Mouse (Mus musculus): ENCODE measurements at regions not wholly inside any gene's neighbourhood (a gene's known extent, or its start where the extent isn't known, plus 50 kb on each side); places are given as distances from the start of the nearest gene placed in this dataset.

DNA sequence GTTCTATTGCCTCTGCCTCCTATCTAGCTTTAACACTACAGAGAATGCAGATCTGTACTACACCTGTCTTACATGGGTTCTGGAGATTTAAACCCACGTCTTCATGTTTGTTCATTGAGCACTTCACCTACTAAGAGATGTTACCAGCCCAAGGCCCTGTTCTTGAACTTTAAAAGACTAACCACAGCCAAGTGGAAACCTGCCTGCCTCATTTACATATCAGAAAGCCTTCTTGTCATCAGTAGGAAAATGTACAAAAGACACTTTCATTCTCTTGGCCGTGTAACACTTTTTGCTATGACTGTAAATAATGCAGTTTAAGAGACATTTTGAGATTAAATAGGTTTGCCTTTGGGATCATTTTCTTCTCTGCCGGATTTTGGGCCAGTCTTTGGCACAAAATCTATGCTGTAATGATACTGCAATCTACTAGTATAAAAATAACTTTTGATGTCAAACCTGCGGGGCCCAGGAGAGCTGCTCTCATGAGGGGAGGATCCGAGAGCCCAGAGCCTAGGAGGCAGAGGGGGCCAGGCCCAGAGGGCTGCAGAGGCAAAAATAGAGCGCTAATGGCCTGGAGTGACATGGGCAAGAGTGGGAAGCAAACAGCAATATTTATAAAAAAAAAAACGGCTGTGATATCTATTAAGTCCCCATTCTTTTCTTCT lies 318.4 kb upstream of the Myo3a start:
- DNase-seq (ENCODE audit: low spot score) = peak; percentile 37

DNA sequence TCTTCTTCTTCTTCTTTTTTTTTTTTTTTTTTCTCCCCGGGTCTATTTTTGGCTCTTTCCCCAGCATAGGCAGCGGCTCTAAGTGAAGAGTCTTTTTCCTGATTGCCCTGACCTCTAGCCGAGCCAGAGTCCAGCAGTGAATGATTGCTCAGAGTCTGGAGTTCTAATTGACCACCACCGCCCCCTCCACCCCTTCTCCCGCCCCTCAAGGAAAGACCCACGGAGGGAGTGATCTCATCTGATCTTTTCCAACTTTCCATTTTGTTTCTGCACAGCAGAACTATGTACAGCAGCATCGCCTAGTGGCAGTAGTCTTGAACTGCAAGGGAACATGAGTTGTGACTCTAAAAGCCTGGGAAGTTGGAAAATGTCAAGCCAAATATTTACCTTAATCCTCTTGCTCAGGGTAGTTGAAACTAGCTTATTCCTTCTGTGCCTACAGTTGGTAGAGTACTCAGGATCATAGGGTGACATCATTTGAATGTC lies 317.8 kb upstream of the Myo3a start:
- peak; percentile 68 for DNase-seq (ENCODE audit: low spot score)

GRCm38 (mm10) chr2:21917804-21918690 lies 309.3 kb upstream of the Myo3a start:
- peak; percentile 15 for DNase-seq (ENCODE audit: low spot score)

DNA sequence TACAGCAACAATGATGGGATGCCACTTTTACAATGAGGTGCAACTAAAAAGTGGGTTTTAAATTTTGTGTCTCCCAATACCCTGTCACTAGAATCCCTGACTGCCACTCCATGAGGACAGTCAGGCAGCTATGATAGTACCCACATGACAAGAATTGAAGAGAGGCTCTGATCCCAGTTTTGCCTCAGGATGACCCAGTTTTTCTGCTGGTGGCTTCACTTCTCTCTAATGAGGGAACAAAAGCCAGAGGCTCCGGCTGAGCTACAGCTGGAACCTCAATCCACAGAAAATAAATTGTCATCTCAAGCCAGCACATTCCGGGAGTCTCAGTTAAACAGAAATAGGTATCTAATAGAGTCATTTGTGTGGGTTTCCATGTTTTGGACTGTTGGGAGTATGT lies 308.2 kb upstream of the Myo3a start:
- DNase-seq (ENCODE audit: low spot score) = no peak

DNA sequence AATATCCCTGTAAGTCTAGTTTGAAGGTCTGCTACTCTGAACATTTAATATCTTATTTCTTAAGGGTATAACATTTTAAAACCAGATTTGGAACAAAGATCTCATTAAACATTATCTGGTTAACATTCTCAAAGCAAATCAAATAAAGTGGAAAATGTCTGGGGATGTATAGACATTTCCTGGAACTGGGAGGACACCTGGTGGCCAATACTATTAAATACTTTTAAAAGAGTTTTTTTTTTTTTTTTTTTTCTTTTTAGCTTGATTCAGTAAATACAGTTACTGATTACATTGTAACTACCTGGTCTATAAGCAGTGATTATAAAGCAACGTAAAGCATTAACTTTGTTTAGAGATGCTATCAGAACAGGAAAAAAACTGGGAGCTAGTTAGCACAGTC lies 299.6 kb upstream of the Myo3a start:
- DNase-seq (ENCODE audit: low spot score) = no peak

- DNase-seq (ENCODE audit: low spot score) = no peak
Measured at GRCm38 (mm10) chr2:21939993-21940392, 287.3 kb upstream of the Myo3a start.

GRCm38 (mm10) chr2:21940797-21941487 lies 286.4 kb upstream of the Myo3a start:
- peak; percentile 14 for DNase-seq (ENCODE audit: low spot score)

DNA sequence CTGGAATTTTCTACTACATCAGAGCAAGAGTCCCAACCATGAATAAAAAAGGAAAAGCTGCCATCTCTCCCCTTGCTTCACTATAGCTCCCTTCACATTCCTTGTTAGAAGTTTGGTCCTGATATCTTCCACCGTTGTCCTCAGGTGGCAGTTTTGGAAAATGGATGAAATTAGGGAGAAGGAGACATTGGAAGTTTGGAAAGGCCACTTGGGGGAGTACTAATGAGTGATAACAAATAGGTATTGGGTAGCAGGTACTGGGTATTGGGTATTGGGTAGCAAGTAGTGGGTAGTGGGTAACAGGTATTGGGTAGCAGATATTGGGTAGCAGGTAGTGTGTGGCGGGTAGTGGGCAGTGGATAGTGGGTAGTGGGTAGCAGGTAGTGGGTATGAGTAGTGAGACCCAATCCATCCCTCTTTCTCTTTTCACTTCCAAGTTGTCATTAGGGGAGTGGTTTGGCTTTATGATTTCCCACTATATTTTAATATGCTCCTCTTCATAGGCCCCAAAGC lies 285.8 kb upstream of the Myo3a start:
- no peak for DNase-seq (ENCODE audit: low spot score)

DNA sequence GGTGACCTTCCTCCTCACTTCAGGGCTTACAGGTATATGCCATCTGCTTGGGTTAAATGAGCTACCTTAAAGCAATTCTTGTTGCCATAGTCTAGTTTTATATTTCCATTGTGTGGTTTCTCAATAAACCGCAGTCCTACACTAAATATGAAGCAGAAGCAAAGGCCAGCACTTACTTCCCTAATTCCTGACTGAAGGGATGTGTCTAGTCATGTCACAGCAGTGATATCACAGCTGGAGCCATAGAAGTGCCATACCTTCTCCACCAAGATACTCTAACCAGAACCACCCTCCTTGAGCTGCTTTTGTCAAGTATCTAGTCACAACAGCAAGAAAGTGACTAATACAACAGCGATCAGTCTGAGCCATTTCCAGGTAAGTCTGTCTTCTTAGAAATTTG lies 283.6 kb upstream of the Myo3a start:
- no peak for DNase-seq (ENCODE audit: low spot score)

- DNase-seq (ENCODE audit: low spot score) = no peak
Measured at GRCm38 (mm10) chr2:21946484-21946883, 280.8 kb upstream of the Myo3a start.

- DNase-seq (ENCODE audit: low spot score) = no peak
Measured at GRCm38 (mm10) chr2:21951279-21951678, 276.0 kb upstream of the Myo3a start.

DNA sequence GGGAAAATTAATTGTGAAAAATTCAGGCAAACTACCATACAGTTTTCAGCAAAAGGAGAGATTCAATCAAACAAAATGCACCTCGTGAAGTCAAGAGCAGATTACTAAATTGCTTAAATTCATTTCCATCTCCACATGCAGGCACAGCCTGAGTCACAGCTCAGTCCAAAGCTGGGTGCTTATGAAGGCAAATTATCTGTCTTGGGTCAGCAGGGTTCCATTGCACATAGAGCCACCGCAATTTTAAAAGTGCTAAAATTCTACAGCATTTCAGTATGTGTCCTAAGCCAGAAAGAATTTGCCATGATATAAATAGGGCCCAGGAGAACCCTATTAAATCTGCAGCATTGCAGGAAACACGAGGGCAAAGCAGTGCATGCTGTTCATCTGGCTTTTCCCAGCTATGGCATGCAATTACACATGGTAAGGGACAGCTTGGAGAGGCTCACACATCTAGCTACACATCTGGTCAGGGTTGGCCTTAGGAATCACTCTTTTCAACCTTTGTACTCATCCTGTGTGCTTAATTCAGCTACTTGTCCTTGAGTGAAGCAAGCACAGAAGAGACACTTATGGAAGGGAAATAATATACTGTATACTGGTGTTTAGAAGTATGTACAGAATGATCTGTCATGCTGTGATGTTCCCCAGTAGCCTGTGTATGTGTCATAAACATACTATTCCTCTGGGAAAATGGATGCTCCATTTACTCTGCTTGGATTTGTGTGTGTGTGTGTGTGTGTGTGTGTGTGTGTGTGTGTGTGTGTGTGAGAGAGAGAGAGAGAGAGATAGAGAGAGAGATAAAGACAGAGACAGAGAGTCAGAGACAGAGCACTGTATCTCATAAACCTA lies 271.0 kb upstream of the Myo3a start:
- DNase-seq (ENCODE audit: low spot score) = no peak

GRCm38 (mm10) chr2:21958365-21958764 lies 268.9 kb upstream of the Myo3a start:
- peak; percentile 9 for DNase-seq (ENCODE audit: low spot score)

DNA sequence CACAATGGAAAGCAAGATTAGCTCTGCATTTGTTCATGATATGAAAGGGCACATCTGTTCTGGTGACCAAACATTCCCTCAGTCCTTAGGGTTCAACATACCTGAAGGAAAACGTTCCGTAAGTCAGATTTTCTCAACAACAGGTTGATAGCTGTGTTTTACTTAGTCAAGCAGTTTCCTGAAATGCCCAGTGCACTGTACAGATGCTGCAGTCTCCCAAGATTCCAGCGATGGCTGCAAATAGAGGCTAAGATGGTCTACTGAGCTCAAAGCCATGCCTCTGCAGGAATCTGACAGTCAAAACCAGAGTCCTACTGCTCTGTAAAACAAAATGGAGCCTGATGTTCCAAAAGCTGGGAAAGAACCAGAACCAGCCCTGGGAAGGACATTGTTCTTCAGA lies 268.5 kb upstream of the Myo3a start:
- no peak for DNase-seq (ENCODE audit: low spot score)

- no peak for DNase-seq (ENCODE audit: low spot score)
Measured at GRCm38 (mm10) chr2:21963343-21964026, 263.8 kb upstream of the Myo3a start.

GRCm38 (mm10) chr2:21964027-21964605 lies 263.2 kb upstream of the Myo3a start:
- no peak for DNase-seq (ENCODE audit: low spot score)

DNA sequence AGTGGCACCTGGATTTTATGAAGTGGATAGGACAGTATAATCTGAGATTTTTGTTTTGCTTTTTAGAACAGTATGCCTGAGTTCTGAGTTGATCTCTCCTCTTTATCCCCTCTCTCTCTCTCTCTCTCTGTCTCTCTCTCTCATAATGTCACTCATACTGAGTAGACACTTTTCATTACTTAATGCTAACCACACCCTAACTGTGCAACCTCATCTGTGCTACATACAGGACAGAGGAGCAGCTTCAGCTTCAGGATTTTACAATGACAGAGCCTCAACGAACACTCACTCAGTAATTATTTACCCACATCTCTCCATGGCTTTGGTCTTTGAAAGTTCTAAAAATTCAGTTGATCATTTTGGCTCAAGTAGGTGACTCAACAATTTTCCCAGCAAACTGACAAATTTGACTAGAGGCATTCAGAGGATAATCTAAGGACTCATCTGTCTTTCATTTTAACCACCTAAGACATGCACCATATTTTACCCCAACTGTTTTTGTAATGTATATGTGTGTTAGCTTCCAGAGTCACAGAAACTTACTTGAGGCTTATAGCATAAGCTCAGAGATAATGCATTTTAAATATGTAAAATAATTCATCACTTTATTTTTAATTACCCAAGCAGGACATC lies 256.4 kb upstream of the Myo3a start:
- DNase-seq (ENCODE audit: low spot score) = no peak

- no peak for DNase-seq (ENCODE audit: low spot score)
Measured at GRCm38 (mm10) chr2:21974599-21974998, 252.7 kb upstream of the Myo3a start.

DNA sequence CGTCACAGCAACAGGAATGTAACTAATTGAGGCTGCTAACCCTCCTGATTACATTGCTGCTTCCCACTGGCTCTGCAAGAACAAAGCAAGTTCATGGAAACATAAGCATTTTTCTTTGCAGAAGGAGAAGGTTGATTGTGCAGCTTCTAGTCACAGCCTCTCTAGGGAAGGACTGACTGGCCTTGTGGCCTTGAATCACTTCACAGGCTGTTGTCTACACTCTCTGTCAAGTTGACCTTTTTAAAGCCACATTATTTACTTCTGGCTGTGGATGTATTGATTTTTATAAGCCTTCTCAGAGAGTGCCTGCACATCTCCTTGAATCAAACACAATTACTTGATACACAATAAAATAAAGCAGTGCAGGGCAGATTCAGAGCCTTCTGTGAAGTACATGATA lies 251.8 kb upstream of the Myo3a start:
- DNase-seq (ENCODE audit: low spot score) = no peak

- no peak for DNase-seq (ENCODE audit: low spot score)
Measured at GRCm38 (mm10) chr2:21976337-21976736, 251.0 kb upstream of the Myo3a start.

Data from gastrocnemius, adult 18-20 months (tissue).